In the genomic region with DNA sequence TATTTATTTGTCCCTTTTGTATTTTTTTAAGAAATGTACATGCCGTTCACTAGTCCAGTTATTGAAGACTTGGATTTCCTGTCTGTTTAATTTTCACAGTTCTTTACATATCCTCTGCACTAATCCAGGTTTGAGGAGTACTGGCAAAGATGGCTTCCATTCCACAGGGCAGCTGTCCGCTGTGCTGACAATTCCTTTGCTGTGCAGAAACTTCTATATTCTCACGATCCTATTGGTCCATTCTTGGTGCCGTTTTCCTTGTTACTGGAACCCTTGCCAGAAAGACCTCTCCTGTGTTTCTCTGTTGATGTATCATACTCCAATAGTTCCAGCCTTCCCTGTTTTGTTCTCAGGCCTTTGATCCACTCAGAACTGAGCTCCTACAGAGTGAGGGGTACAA, we compare ENCODE assay signal across 20 mouse cellular contexts.
"Had no signal": no experiment of that assay in that cellular context is flagged by ENCODE, and none has a peak within 500 bp of the region (broad histone marks: within the 10 kb centered on the region; RNA-seq: fewer than 3 reads in every experiment).

No protein-coding gene starts in this region.

- H3K4me3 ChIP-seq: kidney, embryonic 15.5 days; left cerebral cortex, adult 2 months; limb, embryonic 13.5 days; liver, embryonic 13.5 days; megakaryocyte, embryonic 14.5 days; midbrain, embryonic 10.5 days; midbrain, embryonic 15.5 days had no signal

- H3K9me3 ChIP-seq: kidney, embryonic 15.5 days; limb, embryonic 13.5 days; liver, embryonic 13.5 days; megakaryocyte, embryonic 14.5 days; midbrain, embryonic 10.5 days; midbrain, embryonic 15.5 days had no signal

- H3K9ac ChIP-seq: kidney, embryonic 15.5 days; limb, embryonic 13.5 days; liver, embryonic 13.5 days; midbrain, embryonic 15.5 days had no signal

- H3K36me3 ChIP-seq: kidney, embryonic 15.5 days; limb, embryonic 13.5 days; liver, embryonic 13.5 days; midbrain, embryonic 10.5 days; midbrain, embryonic 15.5 days had no signal

- DNase-seq: kidney, adult 11 months; kidney, adult 8-10 months; kidney, postnatal 10 days; kidney, postnatal 36 days; layer of hippocampus, postnatal 36 days; liver, embryonic 13.5 days; lung, adult 2 months; right cerebral cortex, adult 18-20 months; right cerebral cortex, postnatal 14 days; right cerebral cortex, postnatal 4 days; thymus, adult 2 months; thymus, postnatal 25 days had no signal

- ATAC-seq: lung, postnatal 0 days; midbrain, embryonic 15.5 days had no signal

- H3K27me3 ChIP-seq: kidney, embryonic 15.5 days; limb, embryonic 13.5 days; liver, embryonic 13.5 days; midbrain, embryonic 15.5 days had no signal

- H3K27ac ChIP-seq: kidney, embryonic 15.5 days; left cerebral cortex, adult 2 months; limb, embryonic 13.5 days; liver, embryonic 13.5 days; midbrain, embryonic 10.5 days; midbrain, embryonic 15.5 days; stomach, postnatal 0 days had no signal

- H3K4me2 ChIP-seq: kidney, embryonic 15.5 days; limb, embryonic 13.5 days; liver, embryonic 13.5 days; midbrain, embryonic 15.5 days had no signal

- H3K4me1 ChIP-seq: kidney, embryonic 15.5 days; limb, embryonic 13.5 days; liver, embryonic 13.5 days; megakaryocyte, embryonic 14.5 days; midbrain, embryonic 10.5 days had no signal
